Mouse (Mus musculus) stomach, adult 2 months (tissue): ENCODE results near the gene Abr. TPM values are rescaled to one million over a fixed set of nuclear protein-coding genes. Genes with fewer than 3 reads are reported as not detected.

Source experiments
- polyA plus RNA-seq: library from polyadenylated mRNA; depleted of rRNA; stranded (reverse); fragments of >200 nt; gene quantifications from 2 replicates; pipeline ENCODE4 v1.2.3, GENCODE M21; 2012; rRNA removed

The Abr gene
- 25.0 and 29.7 TPM in 2 replicates for polyA plus RNA-seq

DNA sequence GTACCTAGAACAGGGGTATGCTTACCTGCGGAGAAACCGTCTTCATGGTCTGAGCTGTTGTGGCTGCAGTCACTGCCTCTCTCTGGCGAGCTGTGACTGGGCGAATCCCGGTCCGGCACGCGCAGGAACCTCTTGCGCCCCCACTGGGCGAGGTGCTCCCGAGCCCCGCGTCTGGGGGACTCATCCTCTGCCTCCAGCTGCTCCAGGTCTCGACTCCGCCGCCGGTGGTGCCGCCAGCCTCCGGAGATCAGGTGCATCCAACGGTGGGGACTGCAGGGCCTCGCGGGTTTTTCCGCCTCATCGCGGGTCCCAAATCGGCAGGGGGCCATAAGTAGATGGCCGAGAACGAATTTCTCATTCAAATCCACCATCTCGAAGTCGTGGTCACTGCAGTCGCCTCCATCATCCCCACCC, at the start of gene Abr:
Abr (minus strand) TSS at position 163 of the 414 bp plus-strand sequence.

DNA sequence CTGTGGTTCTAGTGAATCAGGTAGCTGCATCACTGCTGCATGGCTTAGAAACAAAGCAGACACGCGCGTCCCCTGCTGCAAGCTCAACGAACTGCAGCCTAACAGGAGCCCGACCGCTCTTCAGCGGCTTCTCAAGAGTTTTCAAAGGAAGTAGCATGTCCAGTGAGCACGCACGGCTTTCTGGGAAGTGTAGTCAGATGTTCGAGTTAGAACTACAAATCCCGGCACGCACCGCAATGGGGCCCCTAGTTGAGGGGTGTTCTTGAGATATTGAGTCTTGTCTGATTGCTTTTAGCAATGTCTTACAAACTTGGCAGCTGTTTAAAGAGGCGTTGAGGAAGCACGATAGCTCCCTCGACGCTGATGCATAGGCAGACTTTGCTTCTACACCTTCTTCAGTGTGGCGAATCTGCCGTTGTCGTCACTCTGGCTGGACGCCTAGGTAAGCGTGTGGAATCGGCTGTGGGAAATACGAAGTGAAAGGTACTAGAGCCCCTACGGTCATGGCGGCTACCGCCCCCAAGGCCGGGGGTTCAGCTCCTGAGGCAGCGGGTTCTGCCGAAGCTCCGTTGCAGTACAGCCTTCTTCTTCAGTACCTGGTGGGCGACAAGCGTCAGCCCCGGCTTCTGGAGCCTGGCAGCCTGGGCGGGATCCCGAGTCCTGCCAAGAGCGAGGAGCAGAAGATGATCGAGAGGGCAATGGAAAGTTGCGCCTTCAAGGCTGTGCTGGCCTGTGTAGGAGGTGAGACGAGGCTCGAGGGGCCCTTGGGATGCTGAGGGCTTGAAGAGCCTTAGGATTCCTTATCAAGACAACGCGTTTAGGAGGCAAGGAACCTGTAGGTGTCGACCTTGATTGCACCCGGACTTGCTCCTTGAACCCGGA, 215.2 kb downstream of the Abr start, which contains the start of gene Timm22:
Timm22 (plus strand) TSS at position 251 of the 882 bp plus-strand sequence.

DNA sequence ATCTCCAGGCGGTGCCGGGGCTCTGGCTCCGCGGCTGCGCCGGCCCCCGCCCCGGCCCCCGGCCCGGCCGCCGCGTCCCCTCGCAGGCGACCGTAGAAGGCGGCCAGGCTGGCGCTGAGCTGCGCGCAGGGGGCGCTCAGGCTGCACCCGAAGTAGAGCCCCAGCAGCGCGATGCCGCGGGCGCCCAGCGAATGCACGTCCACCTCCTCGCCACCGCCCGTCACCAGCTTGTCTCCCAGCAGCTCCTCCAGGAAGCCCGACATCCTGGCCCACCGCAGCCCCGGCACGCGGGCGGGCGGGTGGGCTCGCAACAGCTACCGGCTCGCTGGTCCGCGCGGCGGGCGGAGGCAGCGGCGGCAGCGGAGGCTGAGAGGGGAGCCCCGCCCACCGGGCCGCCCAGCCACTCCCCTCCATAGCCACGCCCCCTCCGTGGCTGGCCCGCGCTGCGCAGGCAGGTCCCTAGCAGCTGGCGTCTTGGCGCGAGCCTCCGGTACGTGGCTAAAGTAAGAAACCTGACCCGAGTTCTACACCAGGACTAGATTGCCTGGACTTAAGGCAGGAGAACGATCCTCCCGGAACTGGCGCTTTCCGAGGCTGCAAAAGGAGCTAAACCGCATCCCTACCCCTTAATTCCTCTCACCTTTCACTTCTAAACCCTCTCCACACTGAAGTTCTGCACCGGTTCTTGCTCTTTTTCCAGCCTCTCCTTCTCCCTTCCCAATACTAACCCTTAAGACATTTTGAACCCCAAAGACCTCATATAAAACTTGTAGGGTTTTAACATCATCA, 223.1 kb downstream of the Abr start, which contains the start of gene Nxn:
Nxn (minus strand) TSS at position 343 of the 789 bp plus-strand sequence.

Other genes starting within 250 kb of the Abr start
- 13.3 and 16.4 TPM in 2 replicates for gene Nxn, start 223.2 kb downstream of the Abr start, polyA plus RNA-seq
- 1.9 and 2.9 TPM in 2 replicates for gene Timm22, start 215.4 kb downstream of the Abr start, polyA plus RNA-seq
- gene Bhlha9, start 50.2 kb upstream of the Abr start, polyA plus RNA-seq: 0.11 TPM in 1 of 2 replicates, not detected in the other
- gene Trarg1, start 57.5 kb upstream of the Abr start, polyA plus RNA-seq: 0.64 and 0.80 TPM in 2 replicates
- 4.6 and 5.7 TPM in 2 replicates for gene Gosr1, start 141.3 kb upstream of the Abr start, polyA plus RNA-seq
- gene Cpd, start 224.7 kb upstream of the Abr start, polyA plus RNA-seq: 18.0 and 21.8 TPM in 2 replicates